Mouse (Mus musculus): Measurements from ENCODE around the gene AI837181.
A peak's percentile ranks its signal among the peaks of the same experiment; 100 is the strongest.
"Not testable (repeated sequence)": the region's sequence is repeated elsewhere in the genome, so short reads cannot be mapped to it uniquely, and the experiment has no call there.

AI837181 gene

DNA sequence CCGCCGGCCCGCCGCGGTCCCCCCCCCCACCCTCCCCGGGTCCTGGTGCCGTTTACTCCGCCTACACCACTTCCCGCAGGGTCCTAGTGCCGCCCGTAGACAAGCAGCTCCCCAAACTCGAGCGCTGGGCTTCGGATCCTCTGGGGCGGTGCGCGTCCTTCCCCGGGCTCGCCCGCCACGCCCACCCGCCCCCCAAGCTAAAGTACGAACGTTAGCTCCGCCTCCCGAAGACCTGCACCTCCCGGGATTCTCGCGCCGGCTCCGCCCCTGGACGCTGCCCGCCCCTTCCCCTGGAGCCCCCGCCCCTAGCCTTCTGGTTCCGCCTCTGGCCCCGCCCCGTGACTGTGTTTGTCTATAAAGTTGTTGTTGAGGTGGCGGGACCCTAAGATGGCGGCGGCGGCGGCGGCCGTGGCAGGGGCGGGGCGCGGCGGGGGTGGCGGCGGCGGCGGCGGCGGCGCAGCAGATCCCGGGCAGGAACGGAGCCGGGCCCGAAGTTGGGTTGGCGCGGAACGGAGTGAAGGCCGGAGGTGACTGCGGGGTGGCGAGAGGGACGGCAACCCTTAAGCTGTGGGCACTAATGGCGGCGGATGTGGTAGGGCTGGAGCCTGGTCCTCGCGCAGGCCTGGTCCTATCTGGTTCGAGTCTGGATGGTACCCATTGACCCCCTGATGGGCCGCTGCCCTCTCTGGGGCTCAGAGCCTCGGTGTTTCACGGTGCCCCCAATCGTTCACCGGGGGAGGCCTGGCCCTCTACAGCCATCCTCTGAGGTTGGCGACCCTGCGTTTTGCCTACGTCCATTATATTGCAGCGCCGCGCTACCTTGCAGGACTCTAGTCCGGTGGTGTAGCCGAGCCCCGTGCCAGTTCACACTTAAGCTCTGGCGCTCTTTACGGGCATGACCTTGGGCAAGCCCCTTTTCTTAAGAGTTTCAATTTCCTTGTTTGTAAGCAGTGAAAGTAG lies at the start of gene AI837181, which contains the start of gene Drap1:
TSS of gene AI837181 (plus strand) at position 363 of the 960 bp plus-strand sequence.
TSS of gene Drap1 (minus strand) at position 198 of the 960 bp plus-strand sequence.
- peak; percentile 97 to 98 for DNase-seq

DNA sequence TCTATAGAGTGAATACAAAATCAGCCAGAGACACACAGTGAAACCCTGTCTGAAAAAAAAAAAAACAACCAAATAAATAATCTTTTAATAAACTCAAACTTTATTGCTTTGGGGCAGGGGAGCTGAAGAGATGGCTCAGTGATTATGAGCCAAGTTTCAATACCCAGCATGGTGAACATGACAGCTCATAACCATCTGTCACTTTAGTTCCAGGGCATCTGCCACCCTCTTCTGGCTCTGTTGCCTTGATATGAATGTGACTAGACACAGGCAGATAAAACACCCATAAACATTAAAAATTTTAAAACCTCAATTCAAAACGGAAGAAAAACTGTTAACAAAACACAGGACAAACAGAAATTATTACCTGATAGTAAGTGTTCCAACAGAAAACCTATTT lies 47.5 kb upstream of the AI837181 start:
- no peak for DNase-seq

- DNase-seq = no peak
Measured at GRCm38 (mm10) chr19:5383326-5383725, 41.6 kb upstream of the AI837181 start.

DNA sequence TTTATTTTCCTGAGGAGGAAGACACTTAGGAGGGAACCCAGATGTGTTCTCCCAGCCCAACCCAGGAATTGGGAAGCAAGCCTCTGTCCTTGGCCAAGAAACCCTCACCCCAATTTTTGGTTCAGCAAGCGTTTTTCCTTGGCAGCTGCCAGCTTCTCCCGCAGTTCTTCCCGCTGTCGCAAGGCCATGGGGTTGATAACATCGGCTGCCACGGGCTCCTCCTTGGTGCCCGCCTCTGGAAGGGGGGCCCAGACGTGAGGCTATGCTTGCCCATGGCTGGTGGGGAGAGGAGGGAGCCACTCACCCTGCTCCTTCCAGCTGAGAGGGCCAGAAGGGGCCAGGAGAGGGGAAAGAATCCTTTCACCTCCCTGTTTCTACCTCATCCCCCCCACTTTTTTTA lies 40.2 kb upstream of the AI837181 start:
- no peak for DNase-seq

- peak in 1 of 2 experiments; percentile 64 for DNase-seq
Measured at GRCm38 (mm10) chr19:5388011-5388441, 36.9 kb upstream of the AI837181 start.

GRCm38 (mm10) chr19:5388588-5389242 lies 36.2 kb upstream of the AI837181 start, which contains the start of gene Sart1:
Gene Sart1 (minus strand): TSS chr19:5388703.
- DNase-seq = peak; percentile 96

- no peak for DNase-seq
Measured at GRCm38 (mm10) chr19:5389647-5390046, 35.3 kb upstream of the AI837181 start.

GRCm38 (mm10) chr19:5390416-5390815 lies 34.5 kb upstream of the AI837181 start:
- DNase-seq = no peak

GRCm38 (mm10) chr19:5392892-5393291 lies 32.1 kb upstream of the AI837181 start:
- DNase-seq = peak; percentile 82 to 88

DNA sequence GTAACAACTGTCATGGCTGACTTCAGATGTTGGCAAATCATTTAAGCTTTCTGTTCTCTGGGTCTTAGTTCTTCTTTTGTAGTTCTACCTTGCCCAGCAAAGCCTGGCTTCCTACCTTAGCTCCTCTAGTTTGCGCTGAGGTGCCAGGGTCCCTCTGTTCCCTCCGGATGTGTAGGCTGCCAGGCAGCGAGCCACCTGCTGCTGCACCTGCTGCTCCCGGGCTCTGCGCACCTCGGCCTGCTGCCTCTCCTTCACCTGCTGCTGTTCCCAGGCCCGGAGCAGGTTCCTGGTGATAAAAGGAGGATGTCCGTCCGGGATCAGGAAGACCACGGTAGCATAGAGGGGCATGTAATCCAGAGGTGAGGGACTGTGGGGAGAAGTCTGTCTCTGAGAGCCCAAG lies 30.8 kb upstream of the AI837181 start:
- peak; percentile 47 to 51 for DNase-seq

GRCm38 (mm10) chr19:5395371-5395770 lies 29.6 kb upstream of the AI837181 start:
- DNase-seq = no peak

- not testable (repeated sequence) for DNase-seq
Measured at GRCm38 (mm10) chr19:5401073-5401472, 23.9 kb upstream of the AI837181 start.

GRCm38 (mm10) chr19:5402293-5402692 lies 22.7 kb upstream of the AI837181 start, which contains the start of gene Tsga10ip:
Gene Tsga10ip (minus strand): TSS chr19:5402526.
- DNase-seq = peak; percentile 48 to 68

DNA sequence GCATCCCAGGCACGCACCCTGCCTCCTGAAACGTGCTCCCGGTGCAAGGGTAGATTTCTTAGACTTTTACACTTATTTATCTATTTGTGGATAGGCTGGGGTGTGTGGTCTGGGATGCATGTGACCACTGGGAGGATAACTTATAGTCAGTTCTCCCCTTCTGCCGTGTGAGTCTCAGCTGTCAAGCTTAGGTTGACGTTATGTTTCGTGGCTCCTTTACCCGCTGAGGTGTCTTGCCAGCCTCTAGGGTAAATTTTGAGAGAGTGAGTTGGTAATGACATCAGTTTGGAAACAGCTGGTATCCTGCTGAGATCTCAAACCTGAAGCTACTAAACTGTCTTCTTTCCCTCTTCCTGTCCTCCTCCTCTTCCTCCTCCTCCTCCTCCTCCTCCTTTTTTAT lies 19.0 kb upstream of the AI837181 start:
- DNase-seq = no peak

DNA sequence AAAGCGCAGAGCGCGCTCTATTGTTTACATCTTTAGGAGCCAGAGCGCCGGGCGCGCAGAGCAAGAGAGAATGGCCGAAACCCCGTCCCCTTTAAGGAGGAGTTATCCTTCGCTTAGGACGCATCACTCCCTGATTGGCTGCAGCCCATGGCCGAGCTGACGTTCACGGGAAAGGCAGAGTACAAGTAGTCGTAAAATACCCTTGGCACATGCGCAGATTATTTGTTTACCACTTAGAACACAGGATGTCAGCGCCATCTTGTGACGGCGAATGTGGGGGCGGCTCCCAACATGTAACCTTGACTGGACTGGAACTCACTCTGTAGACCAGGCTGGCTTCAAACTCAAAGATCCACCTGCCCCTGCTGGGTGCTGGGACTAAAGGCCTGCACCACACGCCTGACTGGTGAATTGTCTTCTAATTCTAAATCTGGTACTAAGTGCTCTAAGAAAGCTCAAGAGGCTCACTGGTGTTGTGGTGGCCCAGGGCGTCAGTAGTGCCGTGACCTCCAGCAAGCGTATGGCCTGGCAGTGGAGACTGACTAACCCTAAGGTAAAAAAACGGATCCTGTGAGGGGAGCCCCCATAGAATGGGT lies 18.3 kb upstream of the AI837181 start:
- peak; percentile 51 to 52 for DNase-seq

DNA sequence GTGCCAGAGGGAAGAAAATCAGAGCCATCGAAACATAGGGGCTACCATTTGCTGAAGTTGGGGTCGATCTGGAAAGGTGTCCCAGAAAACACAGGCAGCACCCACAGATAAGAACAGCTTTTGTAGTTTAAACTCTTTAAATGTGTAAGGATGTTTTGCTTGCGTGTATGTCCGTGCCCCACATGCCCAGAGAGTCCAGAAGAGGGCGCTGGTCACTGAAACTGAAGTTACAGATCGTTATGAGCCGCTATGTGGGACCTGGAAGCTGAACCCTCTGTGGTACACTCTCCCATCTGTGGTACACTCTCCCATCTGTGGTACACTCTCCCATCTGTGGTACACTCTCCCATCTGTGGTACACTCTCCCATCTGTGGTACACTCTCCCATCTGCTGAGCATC lies 17.8 kb upstream of the AI837181 start:
- DNase-seq = peak; percentile 75 to 84

- DNase-seq = no peak
Measured at GRCm38 (mm10) chr19:5408057-5409001, 16.6 kb upstream of the AI837181 start.

DNA sequence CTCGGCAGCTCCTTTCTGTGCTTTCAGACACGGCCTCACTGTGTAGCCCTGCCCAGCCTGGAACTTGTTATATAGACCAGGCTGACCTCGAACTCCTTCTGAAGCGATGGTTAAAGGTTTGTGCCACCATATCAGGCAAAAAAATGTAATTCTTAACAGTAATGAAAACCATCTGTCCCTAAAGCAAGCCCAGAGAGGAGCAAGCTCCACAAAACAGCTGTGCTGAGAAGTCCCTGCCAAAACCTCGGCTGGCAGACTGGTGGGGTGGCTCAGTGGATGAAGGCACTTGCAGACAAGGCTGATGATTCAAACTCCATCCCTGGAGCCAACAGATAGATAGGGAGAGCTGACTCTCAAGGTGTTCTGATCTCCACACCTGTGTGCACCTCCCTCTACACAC lies 15.9 kb upstream of the AI837181 start:
- DNase-seq = no peak

DNA sequence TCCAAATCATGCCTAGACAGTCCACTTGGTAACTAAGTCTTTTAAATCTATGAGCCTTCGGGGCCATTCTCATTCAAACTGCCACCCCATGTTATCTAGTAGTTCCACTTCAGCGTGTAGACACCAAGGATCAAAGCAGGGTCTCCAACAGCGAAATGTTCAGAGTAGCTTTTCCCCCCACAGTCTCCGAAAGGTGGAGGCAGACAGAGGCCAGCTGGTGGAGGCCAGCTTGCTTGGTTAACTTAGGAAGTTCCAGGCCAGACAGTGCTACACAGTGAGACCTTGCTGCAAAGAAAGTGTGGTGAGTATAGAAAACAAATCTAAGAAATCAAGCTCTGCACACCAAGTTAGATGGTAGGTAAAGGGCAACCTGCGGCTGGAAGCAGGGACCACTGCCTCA lies 14.3 kb upstream of the AI837181 start:
- no peak for DNase-seq

- no peak for DNase-seq
Measured at GRCm38 (mm10) chr19:5411961-5412360, 13.0 kb upstream of the AI837181 start.

- DNase-seq = no peak
Measured at GRCm38 (mm10) chr19:5413840-5414239, 11.1 kb upstream of the AI837181 start.

GRCm38 (mm10) chr19:5414534-5414957 lies 10.4 kb upstream of the AI837181 start:
- no peak for DNase-seq
